Mouse (Mus musculus) retina, adult 2 months (tissue): ENCODE results near the gene Pax1.

Experiments used
- DNase-seq: peaks from one replicate; pipeline ENCODE4 v3.0.0-alpha.2; 2012; ENCODE audit warnings: low read depth, low spot score

The Pax1 gene

GRCm38 (mm10) chr2:147372947-147373666 lies 11.4 kb downstream of the Pax1 start:
- DNase-seq: no peak

GRCm38 (mm10) chr2:147373667-147374007 lies 11.9 kb downstream of the Pax1 start:
- no peak for DNase-seq

GRCm38 (mm10) chr2:147374245-147374644 lies 12.5 kb downstream of the Pax1 start:
- DNase-seq: no peak

GRCm38 (mm10) chr2:147375019-147375715 lies 13.4 kb downstream of the Pax1 start:
- DNase-seq: no peak

GRCm38 (mm10) chr2:147378934-147379333 lies 17.2 kb downstream of the Pax1 start:
- peak; percentile 9 for DNase-seq

GRCm38 (mm10) chr2:147383373-147383772 lies 21.6 kb downstream of the Pax1 start:
- no peak for DNase-seq

GRCm38 (mm10) chr2:147386949-147387348 lies 25.2 kb downstream of the Pax1 start:
- no peak for DNase-seq

- no peak for DNase-seq
These were observed 47.6 kb downstream of the Pax1 start for GRCm38 (mm10) chr2:147409323-147409722.

- DNase-seq: no peak
These were observed 53.3 kb downstream of the Pax1 start for GRCm38 (mm10) chr2:147415037-147415436.

GRCm38 (mm10) chr2:147424582-147425255 lies 63.0 kb downstream of the Pax1 start:
- DNase-seq: no peak

- DNase-seq: no peak
These were observed 68.1 kb downstream of the Pax1 start for GRCm38 (mm10) chr2:147429607-147430356.

GRCm38 (mm10) chr2:147433120-147433519 lies 71.4 kb downstream of the Pax1 start:
- DNase-seq: no peak
